Mouse (Mus musculus) CH12.LX (cell line): ENCODE measurements around the gene Snx13. TPM values are rescaled to one million over a fixed set of nuclear protein-coding genes. Genes with fewer than 3 reads are reported as not detected.
A peak's percentile ranks its signal among the peaks of the same experiment; 100 is the strongest.

Source experiments
- DNase-seq: peaks from one replicate; pipeline ENCODE4 v3.0.0-alpha.2; 2013; ENCODE audit errors: extremely low read depth
- H3K27ac ChIP-seq: 2 replicates; pipeline ENCODE4 v1.5.1; 2012; ENCODE audit warnings: low read depth, mild to moderate bottlenecking, control low read depth, moderate library complexity; ENCODE audit not compliant: insufficient read depth
- H3K27me3 ChIP-seq: replicated peaks from 2 replicates; pipeline ENCODE3; 2012; ENCODE audit warnings: inconsistent platforms
- H3K36me3 ChIP-seq, 2 experiments: replicated peaks in 1 of 2; 2 replicates each; pipeline versions ENCODE3 to v1.6.1; 2012; ENCODE audit warnings: inconsistent platforms in 1 of 2, low read length in 1 of 2, mild to moderate bottlenecking in 1 of 2, mixed read lengths in 1 of 2, moderate library complexity in 1 of 2; ENCODE audit not compliant: control insufficient read depth in 1 of 2, insufficient read depth in 1 of 2
- H3K4me1 ChIP-seq, 2 experiments: 2 replicates each; pipeline ENCODE4 v1.6.1; 2012; ENCODE audit warnings: inconsistent platforms in 1 of 2, moderate library complexity in 1 of 2; ENCODE audit not compliant: insufficient read depth in 2 of 2, control insufficient read depth in 1 of 2
- H3K4me2 ChIP-seq: 2 replicates; pipeline ENCODE4 v1.6.1; 2012; ENCODE audit warnings: low read depth, mild to moderate bottlenecking, control low read depth; ENCODE audit not compliant: poor library complexity, insufficient read depth, severe bottlenecking
- H3K4me3 ChIP-seq, 3 experiments: fragments of 150-350 bp in 1 of 3; sonication (generic) in 1 of 3; replicated peaks in 1 of 3; 2 replicates each; pipeline versions ENCODE3 to v1.5.1; 2011 to 2012; ENCODE audit warnings: low read depth in 2 of 3, low read length in 2 of 3, mild to moderate bottlenecking in 2 of 3, moderate library complexity in 2 of 3, control low read depth in 1 of 3, improper control_type of control experiment in 1 of 3, inconsistent platforms in 1 of 3, mixed read lengths in 1 of 3; ENCODE audit not compliant: poor library complexity in 1 of 3
- H3K79me2 ChIP-seq: replicated peaks from 2 replicates; pipeline ENCODE4 v1.6.1; 2012; ENCODE audit warnings: mild to moderate bottlenecking, moderate library complexity; ENCODE audit not compliant: control insufficient read depth, poor library complexity, insufficient read depth, severe bottlenecking; ENCODE audit errors: extremely low read depth
- H3K9ac ChIP-seq: 2 replicates; pipeline ENCODE4 v1.6.1; 2012; ENCODE audit warnings: low read depth, mild to moderate bottlenecking, control low read depth, moderate library complexity; ENCODE audit not compliant: insufficient read depth
- H3K9me3 ChIP-seq: replicated peaks from 2 replicates; pipeline ENCODE3; 2012; ENCODE audit warnings: low read length, inconsistent platforms, mixed read lengths
- BHLHE40 ChIP-seq: IDR thresholded peaks from 2 replicates; pipeline ENCODE4 v1.6.1; 2011; ENCODE audit warnings: mild to moderate bottlenecking, low read depth, low read length, improper control_type of control experiment
- CHD2 ChIP-seq: IDR thresholded peaks from 2 replicates; pipeline ENCODE4 v1.6.1; 2011; ENCODE audit warnings: low read length, improper control_type of control experiment
- CTCF ChIP-seq, 2 experiments: IDR thresholded peaks in 1 of 2; conservative IDR thresholded peaks in 1 of 2; 2 replicates each; pipeline ENCODE4 v1.5.1; 2011 to 2012; ENCODE audit warnings: low read depth in 2 of 2, low read length in 2 of 2, improper control_type of control experiment in 1 of 2, inconsistent platforms in 1 of 2, mild to moderate bottlenecking in 1 of 2, moderate library complexity in 1 of 2
- EP300 ChIP-seq: IDR thresholded peaks from 2 replicates; pipeline ENCODE4 v1.6.1; 2011; ENCODE audit warnings: low read length, improper control_type of control experiment
- IRF4 ChIP-seq: IDR thresholded peaks from 2 replicates; pipeline ENCODE4 v1.6.1; 2014; ENCODE audit warnings: low read depth, mild to moderate bottlenecking, inconsistent platforms, low read length, improper control_type of control experiment
- JUND ChIP-seq: conservative IDR thresholded peaks from 2 replicates; pipeline ENCODE4 v1.6.1; 2011; ENCODE audit warnings: low read depth, low read length, improper control_type of control experiment
- MAFK ChIP-seq: IDR thresholded peaks from 2 replicates; pipeline ENCODE4 v1.6.1; 2011; ENCODE audit warnings: low read length, improper control_type of control experiment; ENCODE audit not compliant: insufficient replicate concordance
- MAX ChIP-seq: IDR thresholded peaks from 2 replicates; pipeline ENCODE4 v1.6.1; 2011; ENCODE audit warnings: low read length, improper control_type of control experiment
- MEF2A ChIP-seq: IDR thresholded peaks from 2 replicates; pipeline ENCODE4 v1.6.1; 2014; ENCODE audit warnings: low read depth, mild to moderate bottlenecking, inconsistent platforms, low read length, improper control_type of control experiment, borderline replicate concordance
- MXI1 ChIP-seq: IDR thresholded peaks from 2 replicates; pipeline ENCODE4 v1.6.1; 2011; ENCODE audit warnings: mild to moderate bottlenecking, low read depth, low read length, improper control_type of control experiment
- MYC ChIP-seq: IDR thresholded peaks from 2 replicates; pipeline ENCODE4 v1.6.1; 2011; ENCODE audit warnings: low read depth, mild to moderate bottlenecking, improper control_type of control experiment, low read length
- NRF1 ChIP-seq: IDR thresholded peaks from 2 replicates; pipeline ENCODE4 v1.6.1; 2014; ENCODE audit warnings: low read depth, mild to moderate bottlenecking, inconsistent platforms, low read length, improper control_type of control experiment, moderate library complexity
- POLR2AphosphoS2 ChIP-seq: IDR thresholded peaks from 2 replicates; pipeline ENCODE4 v1.6.1; 2011; ENCODE audit warnings: low read depth, low read length, improper control_type of control experiment
- RCOR1 ChIP-seq: conservative IDR thresholded peaks from 2 replicates; pipeline ENCODE4 v1.6.1; 2012; ENCODE audit warnings: low read depth, mild to moderate bottlenecking, inconsistent platforms, low read length, improper control_type of control experiment
- SIN3A ChIP-seq: IDR thresholded peaks from 2 replicates; pipeline ENCODE4 v1.6.1; 2012; ENCODE audit warnings: low read length, improper control_type of control experiment, inconsistent platforms
- TCF12 ChIP-seq: IDR thresholded peaks from 2 replicates; pipeline ENCODE4 v1.6.1; 2014; ENCODE audit warnings: low read depth, mild to moderate bottlenecking, inconsistent platforms, low read length, improper control_type of control experiment
- ZC3H11A ChIP-seq: IDR thresholded peaks from 2 replicates; pipeline ENCODE4 v1.6.1; 2012; ENCODE audit warnings: low read depth, mild to moderate bottlenecking, inconsistent platforms, low read length, improper control_type of control experiment
- ZMIZ1 ChIP-seq: IDR thresholded peaks from 2 replicates; pipeline ENCODE4 v1.6.1; 2012; ENCODE audit warnings: low read depth, mild to moderate bottlenecking, inconsistent platforms, low read length, improper control_type of control experiment
- ZNF384 ChIP-seq: IDR thresholded peaks from 2 replicates; pipeline ENCODE4 v1.6.1; 2012; ENCODE audit warnings: low read depth, low read length, improper control_type of control experiment, inconsistent platforms
- dilution Hi-C: fragments of 300-500 bp; cut with MboI; formaldehyde crosslinking; loops from 2 replicates; pipeline ENCODE4 v1.14.3; 2020; ENCODE audit warnings: low sequenced_read_pairs; ENCODE audit not compliant: extremely low pct_unique_long_range_greater_than_20kb, extremely low pct_ligation_motif_present
- in situ Hi-C: fragments of 300-500 bp; cut with MboI; formaldehyde crosslinking; loops from 3 replicates; pipeline ENCODE4 v1.14.3; 2019; ENCODE audit warnings: low sequenced_read_pairs, low pct_ligation_motif_present, low pct_unique_long_range_greater_than_20kb, mixed read lengths
- polyA plus RNA-seq: library from polyadenylated mRNA; unstranded; fragments of >175 nt; gene quantifications from 2 replicates; pipeline ENCODE4 v1.2.1, GENCODE M21; 2012; ENCODE audit warnings: low read depth; ENCODE audit not compliant: insufficient read length
- total RNA-seq, 2 experiments: library from RNA; depleted of rRNA; stranded (reverse); fragments of 300-350 nt in 1 of 2; fragments of >200 nt in 1 of 2; gene quantifications; 2 replicates each; pipeline ENCODE4 v1.2.3; 2012 to 2014

Snx13 gene
- total and polyA plus RNA-seq, 3 experiments = 7.0 to 12.2 (median 11.4) TPM

- in situ Hi-C loops (no loop called here), dilution Hi-C loops (no loop called here)
- H3K9ac ChIP-seq = peak overlapping the region; percentile 37
- H3K27ac ChIP-seq = no peak overlapping the region; the same call in 1 of the 2 replicates
- peak overlapping the region; percentile 72; the same call in 1 of the 2 replicates for H3K4me2 ChIP-seq
- H3K4me1 ChIP-seq = peaks cover 0 to 14% of the 10 kb centered on the region in 2 experiments; a peak in 2 of 4 replicates
- no peaks in the 10 kb centered on the region for H3K9me3 ChIP-seq
- no peaks in the 10 kb centered on the region for H3K27me3 ChIP-seq
- no peaks in the 10 kb centered on the region for H3K79me2 ChIP-seq
- peak overlapping the region; percentile 4 to 29 (median 22) for H3K4me3 ChIP-seq
- H3K36me3 ChIP-seq = no peaks in the 10 kb centered on the region
- TF ChIP-seq ZMIZ1 = no peak
- TF ChIP-seq MEF2A = peak; percentile 89
- peak; percentile 15; the same call in 1 of the 2 replicates for TF ChIP-seq MYC
- TF ChIP-seq MAX = peak; percentile 54; the same call in 1 of the 2 replicates
- peak; percentile 30; the same call in 1 of the 2 replicates for TF ChIP-seq IRF4
- no peak for TF ChIP-seq TCF12
- no peak for TF ChIP-seq JUND
- TF ChIP-seq ZNF384 = no peak
- peak; percentile 41; the same call in 1 of the 2 replicates for TF ChIP-seq SIN3A
- TF ChIP-seq NRF1 = peak; percentile 59
- TF ChIP-seq RCOR1 = peak; percentile 39; the same call in 1 of the 2 replicates
- peak; percentile 51; the same call in 1 of the 2 replicates for TF ChIP-seq MXI1
- no peak for TF ChIP-seq POLR2AphosphoS2
- TF ChIP-seq EP300 = peak; percentile 30; the same call in 1 of the 2 replicates
- TF ChIP-seq ZC3H11A = no peak
- 0 out of 2 replicates have a peak, but pooled peaks have one; percentile 31 for TF ChIP-seq MAFK
- TF ChIP-seq BHLHE40 = peak; percentile 88
- TF ChIP-seq CTCF (conservative IDR thresholded peaks at IDR 0.05 in 1 of 2, IDR thresholded peaks at IDR 0.05 in 1 of 2; ENCODE audit: low read depth in 2 of 2, low read length in 2 of 2) = no peak
- DNase-seq = no peak
Measured at GRCm38 (mm10) chr12:35038668-35039570, 8.1 kb upstream of the Snx13 start.

GRCm38 (mm10) chr12:35039571-35039936, 7.4 kb upstream of the Snx13 start:
- no peak overlapping the region for H3K27ac ChIP-seq
- peak overlapping the region; percentile 72; the same call in 1 of the 2 replicates for H3K4me2 ChIP-seq

More at GRCm38 (mm10) chr12:35039571-35039936, 7.4 kb upstream of the Snx13 start:
- TF ChIP-seq CHD2 = no peak
- no peak for TF ChIP-seq POLR2AphosphoS2
- Histone ChIP-seq H3K27me3 (no peaks in the 10 kb centered on the region), H3K36me3 (no peaks in the 10 kb centered on the region), H3K4me1 (peaks cover 0 to 14% of the 10 kb centered on the region in 2 experiments; a peak in 2 of 4 replicates), H3K9me3 (no peaks in the 10 kb centered on the region), H3K4me3 (no peak overlapping the region), H3K9ac (peak overlapping the region; percentile 37; the same call in 1 of the 2 replicates), H3K79me2 (no peaks in the 10 kb centered on the region)
- no peak for DNase-seq
- dilution Hi-C loops (no loop called here), in situ Hi-C loops (no loop called here)
